Mouse (Mus musculus) heart, postnatal 0 days (tissue): ENCODE data around the gene Jpt1.

Source experiments
- CTCF ChIP-seq: IDR thresholded peaks from 2 replicates; pipeline ENCODE4 v1.5.1; 2016; ENCODE audit warnings: antibody characterized with exemption, control low read depth, low read depth
- EP300 ChIP-seq: IDR thresholded peaks from 2 replicates; pipeline ENCODE4 v1.6.1; 2016; ENCODE audit warnings: antibody characterized with exemption, low read depth

DNA sequence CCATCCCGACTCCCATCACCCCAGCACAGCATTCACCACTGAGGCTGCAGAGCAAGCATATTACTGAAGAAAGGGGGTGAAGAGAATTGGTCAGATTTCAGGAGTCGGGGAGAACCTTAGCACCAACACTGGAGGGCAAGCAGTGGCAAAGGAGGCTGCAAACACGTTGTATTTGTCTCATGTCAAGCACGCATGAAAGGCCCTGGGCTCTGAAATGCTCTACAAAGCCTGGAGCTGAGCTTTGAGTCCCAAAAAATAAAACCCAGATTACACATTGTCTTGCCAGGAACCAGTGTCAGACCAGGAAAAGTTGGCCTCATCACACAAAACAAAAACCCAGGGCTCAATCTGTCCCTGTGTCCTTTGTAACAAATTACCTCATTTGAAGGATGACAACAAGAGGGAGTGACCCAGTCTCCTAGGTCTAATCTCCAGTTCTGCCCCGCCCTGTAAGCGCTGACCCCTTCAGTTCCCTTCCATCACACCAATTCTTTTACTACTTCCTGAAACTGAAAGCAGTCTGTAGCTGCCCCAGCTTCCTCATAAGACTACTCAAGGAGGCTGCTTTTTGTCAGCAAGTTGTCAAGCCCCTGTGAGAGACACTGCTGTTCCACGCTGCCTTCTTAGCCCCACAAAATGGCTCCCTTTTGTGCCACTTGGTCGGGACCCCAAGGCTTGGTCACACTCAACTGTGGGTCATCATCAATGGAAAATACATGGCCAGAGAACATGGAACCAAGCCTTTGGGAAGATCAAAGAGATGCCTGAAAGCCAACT, 1.6 kb downstream of the Jpt1 start:
- no peak for TF ChIP-seq CTCF
- no peak for TF ChIP-seq EP300
